Mouse (Mus musculus): ENCODE measurements around the gene Msrb1. TPM values are rescaled to one million over a fixed set of nuclear protein-coding genes. Genes with fewer than 3 reads are reported as not detected.
"Not testable (repeated sequence)": the region's sequence is repeated elsewhere in the genome, so short reads cannot be mapped to it uniquely, and the experiment has no call there.

The Msrb1 gene
- polyA plus RNA-seq, 1 experiment from 2014 or later, result 22.6 TPM

- no peaks in the 10 kb centered on the region for H3K27me3 ChIP-seq
- H3K36me3 ChIP-seq, result peaks cover 44% of the 10 kb centered on the region
- 96% methylated on average over 3 of the region's 3 CpGs for WGBS
- peaks cover 19% of the 10 kb centered on the region for H3K4me1 ChIP-seq
- no peak for ATAC-seq (ENCODE audit: low FRiP score)
- H3K9ac ChIP-seq, result no peak overlapping the region
- H3K9me3 ChIP-seq (replicated peaks), result no peaks in the 10 kb centered on the region
- no peak overlapping the region for H3K4me2 ChIP-seq (replicated peaks)
- no peak overlapping the region for H3K27ac ChIP-seq
- H3K4me3 ChIP-seq, result no peak overlapping the region
Observed at GRCm38 (mm10) chr17:24705821-24706220, 30.6 kb upstream of the Msrb1 start.

- WGBS, result 5% methylated on average over 32 of the region's 32 CpGs
- H3K4me1 ChIP-seq, result peaks cover 19% of the 10 kb centered on the region
- peak within 1 kb of the TSS; percentile 73 for H3K27ac ChIP-seq
- H3K27me3 ChIP-seq, result no peaks in the 10 kb centered on the region
- ATAC-seq (ENCODE audit: low FRiP score), result peak; percentile 86
- no peaks in the 10 kb centered on the region for H3K9me3 ChIP-seq (replicated peaks)
- H3K9ac ChIP-seq, result peak within 1 kb of the TSS; percentile 71
- peak within 1 kb of the TSS; percentile 74 for H3K4me3 ChIP-seq
- peaks cover 30% of the 10 kb centered on the region for H3K36me3 ChIP-seq
- peak within 1 kb of the TSS; percentile 81 for H3K4me2 ChIP-seq (replicated peaks)
Observed at GRCm38 (mm10) chr17:24706982-24707800, 29.3 kb upstream of the Msrb1 start, which contains the start of gene Tbl3. Tbl3 (minus strand) TSS chr17:24707660.

- WGBS, result 6% methylated on average over 24 of the region's 24 CpGs
- Histone ChIP-seq H3K4me3 (peak overlapping the region; percentile 74), H3K4me1 (peaks cover 19% of the 10 kb centered on the region), H3K9me3 (replicated peaks) (no peaks in the 10 kb centered on the region), H3K27me3 (no peaks in the 10 kb centered on the region), H3K9ac (peak overlapping the region; percentile 71), H3K27ac (peak overlapping the region; percentile 73), H3K36me3 (peaks cover 23% of the 10 kb centered on the region), H3K4me2 (replicated peaks) (peak overlapping the region; percentile 81)
- ATAC-seq (ENCODE audit: low FRiP score), result peak; percentile 72
Observed at GRCm38 (mm10) chr17:24707801-24708425, 28.5 kb upstream of the Msrb1 start.

GRCm38 (mm10) chr17:24708646-24709045 lies 27.8 kb upstream of the Msrb1 start:
- no peaks in the 10 kb centered on the region for H3K27me3 ChIP-seq
- 38% methylated on average over 2 of the region's 2 CpGs for WGBS
- no peak overlapping the region for H3K4me3 ChIP-seq
- no peaks in the 10 kb centered on the region for H3K9me3 ChIP-seq (replicated peaks)
- H3K9ac ChIP-seq, result no peak overlapping the region
- ATAC-seq (ENCODE audit: low FRiP score), result no peak
- H3K27ac ChIP-seq, result no peak overlapping the region
- peaks cover 19% of the 10 kb centered on the region for H3K4me1 ChIP-seq
- peak overlapping the region; percentile 81; the same call in 1 of the 2 replicates for H3K4me2 ChIP-seq (replicated peaks)
- peaks cover 20% of the 10 kb centered on the region for H3K36me3 ChIP-seq

GRCm38 (mm10) chr17:24715556-24715955 lies 20.9 kb upstream of the Msrb1 start:
- peaks cover 13% of the 10 kb centered on the region for H3K36me3 ChIP-seq
- no peak for ATAC-seq (ENCODE audit: low FRiP score)
- H3K4me2 ChIP-seq (replicated peaks), result no peak overlapping the region
- no peaks in the 10 kb centered on the region for H3K27me3 ChIP-seq
- peaks cover 4% of the 10 kb centered on the region; the same call in 1 of the 2 replicates for H3K4me1 ChIP-seq
- H3K27ac ChIP-seq, result no peak overlapping the region
- WGBS, result 71% methylated on average over 6 of the region's 6 CpGs
- H3K9me3 ChIP-seq (replicated peaks), result no peaks in the 10 kb centered on the region
- no peak overlapping the region for H3K4me3 ChIP-seq
- peak overlapping the region; percentile 9; the same call in 1 of the 2 replicates for H3K9ac ChIP-seq

- Histone ChIP-seq H3K9ac (peak overlapping the region; percentile 9; the same call in 1 of the 2 replicates), H3K4me1 (peaks cover 9% of the 10 kb centered on the region), H3K27ac (no peak overlapping the region), H3K36me3 (peaks cover 15% of the 10 kb centered on the region), H3K4me2 (replicated peaks) (no peak overlapping the region), H3K4me3 (no peak overlapping the region), H3K9me3 (replicated peaks) (no peaks in the 10 kb centered on the region), H3K27me3 (no peaks in the 10 kb centered on the region)
- 97% methylated on average over 15 of the region's 15 CpGs for WGBS
- ATAC-seq (ENCODE audit: low FRiP score), result no peak
Observed at GRCm38 (mm10) chr17:24716166-24716682, 20.2 kb upstream of the Msrb1 start.

- Histone ChIP-seq H3K27me3 (no peaks in the 10 kb centered on the region), H3K4me1 (peaks cover 24% of the 10 kb centered on the region), H3K4me3 (peak within 1 kb of the TSS; percentile 86), H3K9me3 (replicated peaks) (no peaks in the 10 kb centered on the region), H3K27ac (no peak within 1 kb of the TSS), H3K9ac (0 out of 2 replicates have a peak within 1 kb of the TSS, but pooled peaks have one; percentile 89), H3K4me2 (replicated peaks) (peak within 1 kb of the TSS; percentile 69), H3K36me3 (peaks cover 29% of the 10 kb centered on the region)
- ATAC-seq (ENCODE audit: low FRiP score), result no peak
- WGBS, result 88% methylated on average over 4 of the region's 4 CpGs
Observed at GRCm38 (mm10) chr17:24717943-24718342, 18.5 kb upstream of the Msrb1 start, which contains the start of the genes Rnf151 and Rps2. Rnf151 (minus strand) TSS chr17:24718063. Rps2 (plus strand) TSS chr17:24718116.

- ATAC-seq (ENCODE audit: low FRiP score); H3K27ac ChIP-seq; H3K9me3 ChIP-seq (replicated peaks); H3K27me3 ChIP-seq: not testable (repeated sequence)
- peak overlapping the region; percentile 89 for H3K9ac ChIP-seq
- H3K4me3 ChIP-seq, result peak overlapping the region; percentile 86
- WGBS, result 65% methylated on average over 5 of the region's 5 CpGs
- H3K4me1 ChIP-seq, result peaks cover 32% of the 10 kb centered on the region
- peak overlapping the region; percentile 69 for H3K4me2 ChIP-seq (replicated peaks)
- peaks cover 29% of the 10 kb centered on the region for H3K36me3 ChIP-seq
Observed at GRCm38 (mm10) chr17:24718938-24719337, 17.5 kb upstream of the Msrb1 start.

GRCm38 (mm10) chr17:24719494-24720222 lies 16.8 kb upstream of the Msrb1 start:
- Histone ChIP-seq H3K9me3 (replicated peaks) (no peaks in the 10 kb centered on the region), H3K27ac (peak overlapping the region; percentile 88), H3K4me2 (replicated peaks) (peak overlapping the region; percentile 83), H3K4me1 (peaks cover 32% of the 10 kb centered on the region), H3K9ac (peak overlapping the region; percentile 89), H3K36me3 (peaks cover 29% of the 10 kb centered on the region), H3K27me3 (no peaks in the 10 kb centered on the region), H3K4me3 (peak overlapping the region; percentile 86)
- under 1% methylated on average over 61 of the region's 61 CpGs for WGBS
- peak; percentile 98 for ATAC-seq (ENCODE audit: low FRiP score)

- 2% methylated on average over 11 of the region's 11 CpGs for WGBS
Observed at GRCm38 (mm10) chr17:24720616-24721015, 15.8 kb upstream of the Msrb1 start.

GRCm38 (mm10) chr17:24721383-24721955 lies 15.0 kb upstream of the Msrb1 start:
- peaks cover 32% of the 10 kb centered on the region for H3K4me1 ChIP-seq
- not testable (repeated sequence) for H3K9me3 ChIP-seq (replicated peaks); H3K27ac ChIP-seq; H3K27me3 ChIP-seq; ATAC-seq (ENCODE audit: low FRiP score)
- peak overlapping the region; percentile 83 for H3K4me2 ChIP-seq (replicated peaks)
- H3K9ac ChIP-seq, result peak overlapping the region; percentile 54
- WGBS, result 70% methylated on average over 7 of the region's 7 CpGs
- peak overlapping the region; percentile 24 for H3K4me3 ChIP-seq
- H3K36me3 ChIP-seq, result peaks cover 22% of the 10 kb centered on the region

More at GRCm38 (mm10) chr17:24720616-24721015, 15.8 kb upstream of the Msrb1 start:
- H3K27me3 ChIP-seq; H3K9me3 ChIP-seq (replicated peaks); ATAC-seq (ENCODE audit: low FRiP score); H3K27ac ChIP-seq: not testable (repeated sequence)
- Histone ChIP-seq H3K4me1 (peaks cover 32% of the 10 kb centered on the region), H3K4me2 (replicated peaks) (peak overlapping the region; percentile 83), H3K9ac (peak overlapping the region; percentile 88), H3K36me3 (peaks cover 28% of the 10 kb centered on the region), H3K4me3 (peak overlapping the region; percentile 86)

Data from hindbrain, embryonic 12.5 days (tissue).